Mouse (Mus musculus): ENCODE measurements around the gene Rufy1. TPM values are rescaled to one million over a fixed set of nuclear protein-coding genes. Genes with fewer than 3 reads are reported as not detected.
A peak's percentile ranks its signal among the peaks of the same experiment; 100 is the strongest.
"Not testable (repeated sequence)": the region's sequence is repeated elsewhere in the genome, so short reads cannot be mapped to it uniquely, and the experiment has no call there.

The Rufy1 gene
- total RNA-seq (2017), result 39.4 and 39.7 TPM in 2 replicates

DNA sequence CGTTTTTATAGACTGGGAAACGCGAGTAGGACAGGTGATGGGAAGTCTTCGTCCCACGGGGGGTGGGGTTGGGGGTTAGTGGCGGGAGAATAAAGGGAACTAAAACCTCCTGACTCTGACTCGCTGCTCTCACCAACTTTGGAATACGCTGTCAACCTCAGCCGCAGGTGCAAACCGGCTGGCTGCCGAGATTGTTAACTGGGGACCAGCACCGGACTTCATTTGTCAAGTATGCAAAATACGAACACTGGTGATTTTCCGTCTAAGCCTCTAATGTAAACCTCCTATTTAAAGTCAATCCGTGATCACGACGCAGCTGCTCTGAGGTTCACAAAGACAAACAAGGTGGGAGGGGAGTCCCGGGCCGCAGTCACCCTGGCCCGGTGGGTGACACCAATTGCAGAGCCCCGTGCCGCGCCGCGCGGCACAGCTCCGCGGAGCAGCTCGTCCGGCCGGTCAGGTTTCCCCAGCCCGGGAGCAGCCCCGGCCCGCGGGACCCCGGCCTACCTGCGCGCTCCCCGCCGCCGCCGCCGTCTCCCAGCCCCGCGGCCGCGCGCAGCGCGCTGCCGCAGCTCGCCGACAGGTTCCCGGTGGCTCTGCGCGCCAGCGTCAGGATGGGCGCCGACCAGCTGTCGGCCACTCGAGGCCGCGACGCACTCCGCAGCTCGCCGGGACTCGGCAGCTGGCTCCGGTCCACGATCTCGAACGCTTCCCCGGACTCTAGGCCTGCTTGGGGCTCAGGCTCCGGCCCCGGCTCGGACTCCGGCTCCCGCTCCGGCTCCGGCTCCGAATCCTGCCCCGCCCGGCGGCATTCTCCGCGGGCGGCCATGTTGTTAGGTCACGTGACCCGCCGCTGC, at the start of gene Rufy1:
Gene Rufy1, minus strand, starts transcription at position 849 of the 857 bp plus-strand sequence.
- ATAC-seq (replicated peaks; ENCODE audit: low read depth, poor library complexity, severe bottlenecking), result peak; percentile 59

GRCm38 (mm10) chr11:50478072-50478471, 47.1 kb upstream of the Rufy1 start:
- no peak for ATAC-seq (replicated peaks; ENCODE audit: low read depth, poor library complexity, severe bottlenecking)

GRCm38 (mm10) chr11:50477486-50478070, 46.7 kb upstream of the Rufy1 start:
- ATAC-seq (replicated peaks; ENCODE audit: low read depth, poor library complexity, severe bottlenecking), result no peak

GRCm38 (mm10) chr11:50476971-50477370, 46.0 kb upstream of the Rufy1 start:
- ATAC-seq (replicated peaks; ENCODE audit: low read depth, poor library complexity, severe bottlenecking), result no peak

DNA sequence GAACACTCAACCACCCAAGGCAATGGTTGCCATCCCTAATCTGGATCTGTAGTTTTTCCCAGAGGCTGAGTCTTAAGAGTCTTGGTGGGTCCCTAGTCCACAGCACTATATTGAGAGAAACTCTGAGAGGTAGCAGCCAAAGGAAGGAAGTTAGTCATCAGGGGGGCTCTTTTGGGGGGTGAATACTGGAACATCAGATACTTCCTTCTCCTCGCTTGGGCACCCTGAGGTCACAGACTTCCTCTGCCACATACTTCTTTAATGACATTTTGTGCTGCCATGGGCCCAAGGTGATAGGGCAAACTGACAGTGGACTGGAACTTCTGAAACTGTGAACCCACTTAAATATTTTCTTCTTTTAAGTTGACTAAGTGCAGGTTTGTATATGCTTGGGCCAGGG, 43.0 kb upstream of the Rufy1 start:
- 0 out of 2 replicates have a peak, but pooled peaks have one; percentile 45 for ATAC-seq (replicated peaks; ENCODE audit: low read depth, poor library complexity, severe bottlenecking)

GRCm38 (mm10) chr11:50472161-50472939, 41.4 kb upstream of the Rufy1 start:
- ATAC-seq (replicated peaks; ENCODE audit: low read depth, poor library complexity, severe bottlenecking), result no peak

DNA sequence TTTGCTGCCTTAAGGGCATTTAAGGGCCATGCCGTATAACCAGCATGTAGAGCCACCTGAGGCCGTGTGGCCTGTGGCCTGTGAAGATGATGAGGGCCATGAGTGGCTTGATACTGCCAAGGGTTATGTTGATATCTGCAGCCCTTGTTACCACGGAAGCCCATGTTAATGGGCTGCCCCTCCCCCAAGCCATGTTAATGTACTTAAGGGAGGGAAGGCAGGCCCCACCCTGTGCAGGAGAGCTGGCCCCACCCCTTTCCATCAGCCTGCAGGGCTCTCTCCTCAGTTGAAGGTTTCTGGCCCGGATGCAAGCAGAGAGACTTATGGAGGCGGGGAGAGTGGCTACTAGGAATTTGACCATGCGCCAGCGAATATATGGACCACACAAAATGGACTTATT, 30.6 kb upstream of the Rufy1 start:
- ATAC-seq (replicated peaks; ENCODE audit: low read depth, poor library complexity, severe bottlenecking), result no peak

GRCm38 (mm10) chr11:50459250-50459649, 28.3 kb upstream of the Rufy1 start:
- ATAC-seq (replicated peaks; ENCODE audit: low read depth, poor library complexity, severe bottlenecking), result no peak

GRCm38 (mm10) chr11:50457111-50457911, 26.4 kb upstream of the Rufy1 start:
- no peak for ATAC-seq (replicated peaks; ENCODE audit: low read depth, poor library complexity, severe bottlenecking)

DNA sequence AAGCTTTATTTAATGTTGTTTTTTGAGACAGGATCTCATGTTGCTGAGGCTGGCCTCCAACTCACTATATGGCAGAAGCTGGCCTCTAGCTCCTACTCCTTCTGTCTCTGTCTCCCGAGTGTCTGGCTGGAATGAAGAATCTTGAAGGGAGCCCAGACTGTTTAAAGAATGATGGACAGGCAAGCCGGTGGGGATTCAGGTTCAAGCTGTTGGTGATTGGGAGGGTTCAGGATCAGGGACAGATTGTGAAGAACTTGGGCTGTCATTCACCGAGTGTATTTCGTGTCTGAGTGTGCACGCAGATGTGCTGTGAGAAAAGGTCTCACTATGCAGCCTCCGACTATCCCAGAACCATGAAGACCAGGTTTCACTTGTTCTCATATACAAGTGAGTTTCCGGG, 25.5 kb upstream of the Rufy1 start:
- no peak for ATAC-seq (replicated peaks; ENCODE audit: low read depth, poor library complexity, severe bottlenecking)

DNA sequence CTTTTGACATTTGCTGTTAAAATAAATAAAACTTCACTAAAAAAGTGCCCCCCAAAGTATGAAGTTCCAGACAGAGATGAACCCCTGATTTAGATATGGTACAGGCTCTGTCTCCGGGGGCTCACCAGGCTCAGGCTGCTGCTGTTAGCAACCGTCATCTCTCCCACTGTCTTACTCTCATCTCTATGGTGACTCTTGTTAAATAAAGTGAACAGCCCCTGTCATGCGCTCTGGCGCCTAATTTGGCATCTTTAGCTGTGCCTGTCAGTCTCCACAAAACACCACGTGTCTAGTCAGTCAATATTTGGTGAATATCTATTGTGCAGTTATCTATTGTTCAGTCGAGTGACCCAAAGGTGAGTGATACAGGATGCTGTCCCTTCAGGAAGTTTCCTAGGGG, 24.0 kb upstream of the Rufy1 start:
- ATAC-seq (replicated peaks; ENCODE audit: low read depth, poor library complexity, severe bottlenecking), result no peak

DNA sequence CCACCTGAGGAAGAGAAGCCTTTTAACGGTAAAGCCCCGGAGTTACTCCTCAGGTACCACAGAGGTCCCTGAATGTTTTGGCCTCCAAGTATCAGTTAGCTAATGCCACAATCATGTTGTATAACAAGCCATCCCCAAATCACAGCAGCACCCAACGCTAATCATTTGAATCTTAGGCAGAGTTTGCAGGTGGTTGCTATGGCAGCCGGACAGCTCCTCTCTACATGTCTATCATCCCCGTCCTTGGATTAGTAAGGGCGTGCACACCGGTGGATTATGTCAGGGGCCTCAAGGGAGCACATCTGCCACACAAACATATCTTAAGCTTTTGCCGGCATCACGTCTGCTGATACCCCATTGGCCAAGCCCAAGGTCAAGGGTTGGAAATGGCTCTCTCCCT, 19.3 kb upstream of the Rufy1 start:
- ATAC-seq (replicated peaks; ENCODE audit: low read depth, poor library complexity, severe bottlenecking), result no peak

GRCm38 (mm10) chr11:50448163-50448562, 17.2 kb upstream of the Rufy1 start:
- not testable (repeated sequence) for ATAC-seq (replicated peaks; ENCODE audit: low read depth, poor library complexity, severe bottlenecking)

DNA sequence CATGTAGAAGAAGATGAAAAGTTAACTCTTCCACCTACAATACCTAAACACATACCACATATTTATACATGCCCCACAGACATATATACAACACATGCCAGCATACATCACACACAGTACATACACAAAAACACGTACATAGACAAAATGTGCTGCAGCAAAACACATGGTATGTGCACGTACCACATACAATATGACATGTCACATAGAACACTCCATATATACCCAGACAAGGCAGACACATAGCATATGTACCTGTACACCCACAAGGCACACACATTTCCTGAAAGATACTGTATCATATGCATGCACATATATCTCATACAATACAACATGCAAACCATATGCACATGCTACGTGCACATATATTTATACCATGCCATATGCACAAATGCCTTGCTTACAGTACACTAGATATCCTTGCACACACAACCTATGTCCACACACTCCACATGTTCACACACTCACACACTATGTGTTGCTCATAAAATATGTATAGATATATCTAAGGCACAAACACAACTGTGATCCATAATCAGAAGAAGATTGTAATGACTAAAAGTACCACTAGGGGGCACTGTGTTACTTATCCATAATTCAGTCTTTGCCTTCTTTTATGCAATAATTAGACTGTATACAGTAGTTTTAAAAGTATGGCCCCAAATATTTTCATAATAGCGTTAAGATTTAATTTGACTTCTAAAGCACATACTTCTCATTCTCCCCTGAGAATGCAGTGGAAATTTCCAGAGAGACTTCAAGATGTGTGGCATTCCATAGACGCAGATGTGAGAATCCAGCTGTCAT, 12.5 kb upstream of the Rufy1 start:
- ATAC-seq (replicated peaks; ENCODE audit: low read depth, poor library complexity, severe bottlenecking), result 0 out of 2 replicates have a peak, but pooled peaks have one; percentile 29

DNA sequence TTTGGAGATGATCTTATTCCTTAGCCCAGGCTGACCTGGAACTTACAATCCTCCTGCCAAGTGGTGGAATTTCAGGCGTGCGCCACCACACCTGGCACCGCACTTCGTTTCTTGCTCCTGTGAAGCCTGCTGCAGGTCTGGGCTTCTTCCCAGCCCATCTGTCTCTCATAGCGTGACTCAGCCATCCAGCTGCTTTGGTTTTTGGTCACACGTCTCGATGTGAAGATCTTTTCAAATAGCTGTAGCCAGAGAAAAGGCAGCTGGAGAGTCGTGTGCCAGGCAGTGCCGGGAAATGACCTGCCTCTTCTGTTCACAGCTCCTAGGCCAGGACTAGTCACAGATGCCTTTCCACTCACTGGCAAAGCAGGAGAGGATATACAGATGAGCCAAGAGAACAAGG, 10.7 kb upstream of the Rufy1 start:
- no peak for ATAC-seq (replicated peaks; ENCODE audit: low read depth, poor library complexity, severe bottlenecking)

DNA sequence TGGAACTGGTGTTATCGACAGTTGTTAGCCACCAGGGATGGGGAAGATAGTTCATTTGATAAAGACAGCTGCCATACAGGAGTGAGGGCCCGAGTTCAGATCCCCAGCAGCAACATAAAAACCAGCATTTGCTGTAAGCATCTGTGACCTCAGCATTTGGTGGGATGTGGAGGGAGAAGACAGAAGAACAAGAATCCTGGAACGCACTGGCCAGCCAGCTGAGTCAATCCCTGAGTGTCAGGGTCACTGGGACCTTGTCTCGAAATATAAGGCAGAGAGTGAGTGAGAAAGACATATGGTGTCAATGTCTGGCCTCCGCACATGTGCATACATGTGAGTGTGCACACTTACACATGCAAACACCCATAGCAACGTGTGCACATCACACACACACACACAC, 9.8 kb upstream of the Rufy1 start:
- no peak for ATAC-seq (replicated peaks; ENCODE audit: low read depth, poor library complexity, severe bottlenecking)

GRCm38 (mm10) chr11:50439857-50440256, 8.9 kb upstream of the Rufy1 start:
- ATAC-seq (replicated peaks; ENCODE audit: low read depth, poor library complexity, severe bottlenecking), result no peak

- ATAC-seq (replicated peaks; ENCODE audit: low read depth, poor library complexity, severe bottlenecking), result no peak
Observed at GRCm38 (mm10) chr11:50432896-50433295, 2.0 kb upstream of the Rufy1 start.

DNA sequence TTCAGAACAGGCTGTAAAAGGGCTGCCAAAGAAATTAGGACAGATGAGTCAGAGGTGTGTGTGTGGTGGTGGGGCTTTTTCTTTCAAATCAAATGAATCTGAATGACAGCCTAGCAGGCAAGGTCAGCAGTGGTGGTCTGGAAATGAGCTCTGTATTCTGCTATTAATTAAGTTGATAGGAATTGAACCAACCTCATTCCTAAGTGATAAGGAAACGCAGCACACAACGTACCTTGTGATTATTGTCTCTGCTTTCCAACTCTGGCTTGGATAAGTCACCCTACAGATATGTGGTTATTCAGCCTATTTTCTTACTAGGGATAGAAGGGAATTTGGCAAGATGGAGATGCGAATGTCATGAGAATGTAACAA, 1.1 kb upstream of the Rufy1 start:
- ATAC-seq (replicated peaks; ENCODE audit: low read depth, poor library complexity, severe bottlenecking), result no peak

All from common myeloid progenitor, adult 5-6 weeks (primary cell).